8 mouse cellular contexts compared by ENCODE assay signal in genomic region chr3:65975317-65975716, GRCm38 (mm10). TPM values are rescaled to one million over a fixed set of nuclear protein-coding genes. Genes with fewer than 3 reads are reported as not detected.
A peak's percentile ranks its signal among the peaks of the same experiment; 100 is the strongest.
DNase-seq lines count a peak whose midpoint lies in the region; ATAC-seq lines count a peak whose summit lies in the region.

No protein-coding gene starts in this region.

- peak overlapping the region; percentile 79 for H3K4me3 ChIP-seq in liver, embryonic 16.5 days (ENCODE audit: low read depth, low read length)

- H3K9me3 ChIP-seq in liver, embryonic 16.5 days (replicated peaks; ENCODE audit: control insufficient read depth, low read length): no peaks in the 10 kb centered on the region

- peak overlapping the region; percentile 91 for H3K27ac ChIP-seq in liver, embryonic 16.5 days (ENCODE audit: low read length)

- H3K4me2 ChIP-seq in liver, embryonic 16.5 days (ENCODE audit: low read depth, low read length): peak overlapping the region; percentile 85

- peak; percentile 24 for DNase-seq in urinary bladder, postnatal 14 days (ENCODE audit: low spot score)
- DNase-seq in urinary bladder, postnatal 10 days (ENCODE audit: low spot score): no peak
- peak; percentile 82 for DNase-seq in embryo, embryonic 10.5 days (ENCODE audit: low spot score)
- DNase-seq in heart, adult 8-10 months (ENCODE audit: low spot score): peak; percentile 64
- DNase-seq in kidney, adult 11 months: peak; percentile 28
- DNase-seq in neural tube, embryonic 10.5 days (ENCODE audit: extremely low spot score, low spot score): peak; percentile 32
- no peak for DNase-seq in ovary, postnatal 14 days (ENCODE audit: low spot score)

- 8% methylated on average over 5 of the region's 5 CpGs for WGBS in liver, embryonic 16.5 days (ENCODE audit: insufficient replicate concordance)

- no peak for ATAC-seq in liver, embryonic 16.5 days (ENCODE audit: low read depth)

- H3K9ac ChIP-seq in liver, embryonic 16.5 days (ENCODE audit: low read depth, low read length): peak overlapping the region; percentile 64

- no peaks in the 10 kb centered on the region for H3K27me3 ChIP-seq in liver, embryonic 16.5 days (ENCODE audit: control insufficient read depth, insufficient read depth, low read depth, low read length)

- H3K36me3 ChIP-seq in liver, embryonic 16.5 days (ENCODE audit: control insufficient read depth, insufficient read depth): no peaks in the 10 kb centered on the region

- peaks cover 21% of the 10 kb centered on the region for H3K4me1 ChIP-seq in liver, embryonic 16.5 days (ENCODE audit: control insufficient read depth, low read depth, low read length)

RNA-seq across cellular contexts. Expression of gene Ccnl1, which starts 17.3 kb away (rescaled TPM):
- 10 to 100 TPM; 14.9 to 20.4 (median 16.9) TPM for total RNA-seq in heart, adult 8-10 months (2022)
- 46.1 and 47.0 TPM in 2 replicates for polyA plus RNA-seq in liver, embryonic 16.5 days (2015; fragmentation: Nextera tagmentation; extraction: Ambion mirVana)

Comparison
In these comparisons a context has a peak if more than half of its experiments do, and no peak if none do; other contexts are left out.
1. DNase-seq: peak in urinary bladder, postnatal 14 days (single experiment), embryo, embryonic 10.5 days (single experiment), heart, adult 8-10 months (single experiment), kidney, adult 11 months (single experiment) and neural tube, embryonic 10.5 days (single experiment); none in urinary bladder, postnatal 10 days (single experiment) and ovary, postnatal 14 days (single experiment).